Mouse (Mus musculus) ES-E14 (cell line): ENCODE data around the gene Rgs17. TPM values are rescaled to one million over a fixed set of nuclear protein-coding genes. Genes with fewer than 3 reads are reported as not detected.

Experiments used
- DNase-seq: peaks from one replicate; pipeline ENCODE4 v3.0.0-alpha.2; 2013; ENCODE audit warnings: low read depth, low spot score
- H3K27ac ChIP-seq: 2 replicates; pipeline ENCODE4 v1.5.1; 2012; ENCODE audit warnings: low read depth, mild to moderate bottlenecking, low read length, moderate library complexity, mixed read lengths; ENCODE audit not compliant: poor library complexity, insufficient read depth, severe bottlenecking
- H3K36me3 ChIP-seq: 2 replicates; pipeline ENCODE4 v1.6.1; 2012; ENCODE audit warnings: mild to moderate bottlenecking, low read length, moderate library complexity, mixed read lengths; ENCODE audit not compliant: control insufficient read depth, poor library complexity, insufficient read depth, severe bottlenecking
- H3K4me1 ChIP-seq, 2 experiments: fragments of 150-350 bp in 1 of 2; sonication (generic) in 1 of 2; 2 replicates each; pipeline ENCODE4 v1.6.1; 2012; ENCODE audit warnings: low read length in 2 of 2, mild to moderate bottlenecking in 1 of 2, mixed read lengths in 1 of 2; ENCODE audit not compliant: control insufficient read depth in 2 of 2, insufficient read depth in 2 of 2, poor library complexity in 1 of 2
- H3K4me3 ChIP-seq, 2 experiments: fragments of 150-350 bp in 1 of 2; sonication (generic) in 1 of 2; 2 replicates each; pipeline ENCODE4 v1.5.1; 2012; ENCODE audit warnings: low read length in 2 of 2, low read depth in 1 of 2, mild to moderate bottlenecking in 1 of 2, mixed read lengths in 1 of 2; ENCODE audit not compliant: insufficient read depth in 1 of 2, poor library complexity in 1 of 2, severe bottlenecking in 1 of 2
- H3K9ac ChIP-seq: 2 replicates; pipeline ENCODE4 v1.6.1; 2012; ENCODE audit warnings: low read depth, mild to moderate bottlenecking, low read length, mixed read lengths; ENCODE audit not compliant: poor library complexity, insufficient read depth, severe bottlenecking
- H3K9me3 ChIP-seq: fragments of 150-350 bp; sonication (generic); 2 replicates; pipeline ENCODE4 v1.6.1; 2012; ENCODE audit warnings: low read depth, mild to moderate bottlenecking, low read length; ENCODE audit not compliant: control insufficient read depth, insufficient read depth
- CHD2 ChIP-seq: IDR thresholded peaks from 2 replicates; pipeline ENCODE4 v1.6.1; 2014; ENCODE audit warnings: mild to moderate bottlenecking, low read depth, low read length, inconsistent platforms
- HCFC1 ChIP-seq: IDR thresholded peaks from 2 replicates; pipeline ENCODE4 v1.6.1; 2012; ENCODE audit warnings: low read length, inconsistent platforms, borderline replicate concordance; ENCODE audit not compliant: insufficient read depth
- MAFK ChIP-seq: IDR thresholded peaks from 2 replicates; pipeline ENCODE4 v1.6.1; 2014; ENCODE audit warnings: mild to moderate bottlenecking, low read depth, low read length, inconsistent platforms; ENCODE audit not compliant: insufficient read depth
- ZC3H11A ChIP-seq: IDR thresholded peaks from 2 replicates; pipeline ENCODE4 v1.6.1; 2012; ENCODE audit warnings: low read depth, mild to moderate bottlenecking, inconsistent platforms, low read length, borderline replicate concordance
- ZNF384 ChIP-seq: IDR thresholded peaks from 2 replicates; pipeline ENCODE4 v1.6.1; 2012; ENCODE audit warnings: low read depth, low read length, inconsistent platforms
- in situ Hi-C, 2 experiments: fragments of 600-800 bp; cut with MboI; formaldehyde crosslinking; loops; one replicate each; pipeline ENCODE4 v1.15.1; 2025; ENCODE audit warnings: low sequenced_read_pairs in 2 of 2, inconsistent platforms in 1 of 2; ENCODE audit not compliant: unreplicated experiment in 2 of 2
- total RNA-seq: library from RNA; depleted of rRNA; stranded (reverse); fragments of 300-350 nt; gene quantifications from 2 replicates; pipeline ENCODE4 v1.2.3, GENCODE M21; 2012

Rgs17 gene
- total RNA-seq, 1 experiment = 0.85 TPM

DNA sequence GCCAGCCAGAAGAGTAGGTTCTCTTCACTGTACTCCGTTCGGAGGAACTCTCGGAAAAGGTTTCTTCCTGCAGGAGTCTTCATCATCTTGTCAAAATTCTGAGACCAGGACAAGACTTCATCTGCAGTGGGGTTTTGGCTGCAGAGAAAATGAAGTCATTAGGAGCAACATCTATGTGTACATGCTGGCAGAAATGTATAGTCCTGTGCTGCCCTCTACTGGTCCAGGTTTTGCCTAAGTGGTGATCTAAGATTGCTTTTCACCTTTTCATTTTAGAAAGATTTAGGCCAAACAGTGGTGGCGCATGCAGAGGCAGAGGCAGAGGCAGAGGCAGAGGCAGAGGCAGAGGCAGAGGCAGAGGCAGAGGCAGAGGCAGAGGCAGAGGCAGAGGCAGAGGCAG, 80.8 kb downstream of the Rgs17 start:
- H3K9me3 ChIP-seq = no peaks in the 10 kb centered on the region
- in situ Hi-C loops = no loop called here
- H3K36me3 ChIP-seq = no peaks in the 10 kb centered on the region
- DNase-seq = peak; percentile 56
- TF ChIP-seq ZC3H11A (no peak), ZNF384 (no peak), HCFC1 (no peak), MAFK (no peak), CHD2 (no peak)
- no peak overlapping the region for H3K9ac ChIP-seq
- no peaks in the 10 kb centered on the region for H3K4me1 ChIP-seq
- no peak overlapping the region for H3K4me3 ChIP-seq
- H3K27ac ChIP-seq = no peak overlapping the region

GRCm38 (mm10) chr10:5826336-5827025, 95.7 kb downstream of the Rgs17 start:
- Histone ChIP-seq H3K27ac (no peak overlapping the region), H3K4me3 (no peak overlapping the region), H3K9me3 (no peaks in the 10 kb centered on the region), H3K9ac (no peak overlapping the region), H3K36me3 (peaks cover 2% of the 10 kb centered on the region; the same call in 1 of the 2 replicates), H3K4me1 (peaks cover 0 to 5% of the 10 kb centered on the region in 2 experiments; a peak in 2 of 4 replicates)
- in situ Hi-C loops = no loop called here
- TF ChIP-seq MAFK (no peak), ZC3H11A (no peak)
- no peak for DNase-seq

GRCm38 (mm10) chr10:5824779-5825178, 97.4 kb downstream of the Rgs17 start:
- Histone ChIP-seq H3K4me3 (peak overlapping the region; percentile 65 to 74), H3K27ac (peak overlapping the region; percentile 65; the same call in 1 of the 2 replicates), H3K4me1 (peaks cover 0 to 5% of the 10 kb centered on the region in 2 experiments; a peak in 2 of 4 replicates), H3K9ac (peak overlapping the region; percentile 71; the same call in 1 of the 2 replicates), H3K9me3 (no peaks in the 10 kb centered on the region), H3K36me3 (peaks cover 7% of the 10 kb centered on the region; the same call in 1 of the 2 replicates)
- DNase-seq = peak; percentile 54
- in situ Hi-C loops = no loop called here
- TF ChIP-seq HCFC1 = no peak
- 0 out of 2 replicates have a peak, but pooled peaks have one; percentile 26 for TF ChIP-seq ZNF384
- 0 out of 2 replicates have a peak, but pooled peaks have one; percentile 18 for TF ChIP-seq ZC3H11A

DNA sequence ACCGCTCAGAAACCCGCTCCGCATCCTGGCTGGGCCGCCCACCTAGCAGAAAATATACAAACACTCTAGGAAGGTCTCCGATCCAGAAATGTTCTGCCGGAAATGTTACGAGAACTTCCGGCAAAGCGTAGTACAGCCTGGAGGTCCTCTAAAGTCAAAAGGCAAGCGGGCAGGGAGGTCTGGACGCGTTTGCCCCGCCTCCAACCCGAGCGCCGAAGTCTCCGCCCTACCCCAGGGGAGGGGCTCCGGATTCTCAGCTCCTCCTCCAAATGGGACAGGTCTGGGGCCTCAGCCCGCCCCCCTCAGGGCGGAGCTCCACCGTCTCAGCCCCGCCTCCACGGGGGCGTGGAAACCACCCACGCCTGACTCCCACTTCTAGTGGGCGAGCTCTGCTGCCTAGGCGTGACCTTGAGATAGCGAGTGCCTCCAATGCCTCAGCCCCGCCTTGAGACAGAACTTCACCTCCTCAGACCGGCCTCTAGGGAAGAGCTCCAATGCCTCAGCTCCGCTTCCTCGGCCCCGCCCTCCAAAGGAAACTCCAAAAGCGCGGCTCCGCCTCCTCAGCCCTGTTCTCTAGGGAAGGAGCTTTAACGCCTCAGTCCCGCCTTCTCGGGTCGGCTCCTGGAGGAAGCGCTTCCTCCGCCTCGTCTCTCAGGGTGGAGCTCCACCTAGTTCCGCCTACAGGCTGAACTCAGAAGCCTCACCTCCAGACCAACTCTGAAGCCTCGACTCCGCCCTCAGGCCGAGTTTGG, 98.3 kb downstream of the Rgs17 start, which contains the start of gene Mtrf1l:
TSS of gene Mtrf1l (minus strand) at position 171 of the 752 bp plus-strand sequence.
- DNase-seq = peak; percentile 97
- H3K4me1 ChIP-seq = peaks cover 0 to 5% of the 10 kb centered on the region in 2 experiments; a peak in 2 of 4 replicates
- H3K4me3 ChIP-seq = peak within 1 kb of the TSS; percentile 74 to 82
- in situ Hi-C loops = no loop called here
- H3K27ac ChIP-seq = peak within 1 kb of the TSS; percentile 65
- TF ChIP-seq CHD2 (no peak), ZC3H11A (no peak), ZNF384 (no peak), MAFK (no peak), HCFC1 (0 out of 2 replicates have a peak, but pooled peaks have one; percentile 5)
- H3K36me3 ChIP-seq = peaks cover 12% of the 10 kb centered on the region; the same call in 1 of the 2 replicates
- H3K9me3 ChIP-seq = no peaks in the 10 kb centered on the region
- H3K9ac ChIP-seq = peak within 1 kb of the TSS; percentile 86
